Mouse (Mus musculus) testis, adult 2 months (tissue): ENCODE measurements around the gene Cd2. TPM values are rescaled to one million over a fixed set of nuclear protein-coding genes. Genes with fewer than 3 reads are reported as not detected.

Experiments
- H3K27ac ChIP-seq: fragments of 200-500 bp; 2 replicates; pipeline ENCODE4 v1.5.1; 2012; ENCODE audit warnings: low read depth, low read length; ENCODE audit not compliant: control insufficient read depth, insufficient read depth
- H3K27me3 ChIP-seq: fragments of 200-500 bp; 2 replicates; pipeline ENCODE4 v1.6.1; 2012; ENCODE audit warnings: mild to moderate bottlenecking, low read length, moderate library complexity; ENCODE audit not compliant: control insufficient read depth, insufficient read depth
- H3K36me3 ChIP-seq: fragments of 200-500 bp; 2 replicates; pipeline ENCODE4 v1.6.1; 2012; ENCODE audit warnings: mild to moderate bottlenecking, low read length; ENCODE audit not compliant: control insufficient read depth, insufficient read depth
- H3K4me1 ChIP-seq: fragments of 200-500 bp; 2 replicates; pipeline ENCODE4 v1.6.1; 2012; ENCODE audit warnings: low read length; ENCODE audit not compliant: control insufficient read depth, insufficient read depth
- H3K4me3 ChIP-seq: fragments of 200-500 bp; 2 replicates; pipeline ENCODE4 v1.5.1; 2012; ENCODE audit warnings: low read depth, mild to moderate bottlenecking, low read length, moderate library complexity, mixed read lengths; ENCODE audit not compliant: control insufficient read depth
- CTCF ChIP-seq: fragments of 200-500 bp; IDR thresholded peaks from 2 replicates; pipeline ENCODE4 v1.5.1; 2012; ENCODE audit warnings: low read depth, mild to moderate bottlenecking, inconsistent platforms, low read length, moderate library complexity; ENCODE audit not compliant: control insufficient read depth, insufficient read depth, insufficient replicate concordance
- POLR2A ChIP-seq: fragments of 200-500 bp; IDR thresholded peaks from 2 replicates; pipeline ENCODE4 v1.6.1; 2012; ENCODE audit warnings: low read depth, mild to moderate bottlenecking, inconsistent platforms, low read length, moderate library complexity; ENCODE audit not compliant: control insufficient read depth
- polyA plus RNA-seq: library from polyadenylated mRNA; depleted of rRNA; stranded (reverse); fragments of >200 nt; gene quantifications from 2 replicates; pipeline ENCODE4 v1.2.3, GENCODE M21; 2012; rRNA removed

Cd2 gene
- 0.79 and 0.96 TPM in 2 replicates for polyA plus RNA-seq

- TF ChIP-seq CTCF = no peak
- Histone ChIP-seq H3K27ac (no peak within 1 kb of the TSS), H3K36me3 (no peaks in the 10 kb centered on the region), H3K27me3 (no peaks in the 10 kb centered on the region), H3K4me3 (no peak within 1 kb of the TSS), H3K4me1 (no peaks in the 10 kb centered on the region)
Measured at GRCm38 (mm10) chr3:101287911-101288311, at the start of gene Cd2. Gene Cd2 (minus strand): TSS chr3:101287939.

DNA sequence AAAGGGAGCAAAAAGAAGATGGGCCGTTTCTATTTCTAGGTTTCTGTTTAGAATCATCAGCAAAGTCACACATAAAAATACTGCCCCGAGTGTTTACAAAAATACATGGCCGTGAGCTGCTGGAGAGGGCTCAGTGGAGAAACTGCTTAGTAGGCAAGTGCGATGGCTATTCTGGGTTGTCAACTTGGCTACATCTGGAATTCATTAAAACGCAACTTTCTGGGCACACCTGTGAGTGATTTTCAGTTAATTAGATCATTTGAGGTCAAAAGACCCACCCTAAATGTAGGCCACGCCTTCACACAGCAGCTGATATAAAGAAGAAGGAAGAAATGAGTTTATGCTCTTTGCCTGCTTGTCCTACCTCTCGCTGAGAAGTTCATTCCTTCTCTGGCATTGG, 40.9 kb upstream of the Cd2 start:
- H3K36me3 ChIP-seq = no peaks in the 10 kb centered on the region
- no peak for TF ChIP-seq CTCF
- no peak for TF ChIP-seq POLR2A
- H3K27ac ChIP-seq = no peak overlapping the region
- no peaks in the 10 kb centered on the region for H3K4me1 ChIP-seq
- H3K4me3 ChIP-seq = no peak overlapping the region
- H3K27me3 ChIP-seq = no peaks in the 10 kb centered on the region

DNA sequence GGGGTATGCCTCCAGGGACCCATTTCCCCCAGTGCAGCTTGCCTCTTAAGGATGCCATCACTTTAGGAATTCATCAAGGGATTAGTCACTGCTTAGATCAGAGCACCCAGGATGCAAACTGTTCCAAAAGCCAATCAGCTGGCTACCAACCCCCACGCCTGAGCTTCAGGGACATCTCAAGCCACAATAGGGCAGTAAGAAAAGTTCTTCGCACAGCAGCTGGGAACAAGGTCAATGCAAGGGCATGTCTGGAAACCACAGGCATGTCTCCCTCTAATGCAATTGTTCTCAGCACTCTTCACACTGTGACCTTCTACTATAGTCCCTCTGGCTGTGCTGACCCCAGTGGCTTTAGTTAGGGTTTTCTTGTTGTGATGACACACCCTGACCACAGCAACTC, 39.5 kb upstream of the Cd2 start:
- no peak overlapping the region for H3K4me3 ChIP-seq
- H3K36me3 ChIP-seq = no peaks in the 10 kb centered on the region
- H3K4me1 ChIP-seq = no peaks in the 10 kb centered on the region
- TF ChIP-seq POLR2A = no peak
- no peak for TF ChIP-seq CTCF
- no peaks in the 10 kb centered on the region for H3K27me3 ChIP-seq
- H3K27ac ChIP-seq = no peak overlapping the region

DNA sequence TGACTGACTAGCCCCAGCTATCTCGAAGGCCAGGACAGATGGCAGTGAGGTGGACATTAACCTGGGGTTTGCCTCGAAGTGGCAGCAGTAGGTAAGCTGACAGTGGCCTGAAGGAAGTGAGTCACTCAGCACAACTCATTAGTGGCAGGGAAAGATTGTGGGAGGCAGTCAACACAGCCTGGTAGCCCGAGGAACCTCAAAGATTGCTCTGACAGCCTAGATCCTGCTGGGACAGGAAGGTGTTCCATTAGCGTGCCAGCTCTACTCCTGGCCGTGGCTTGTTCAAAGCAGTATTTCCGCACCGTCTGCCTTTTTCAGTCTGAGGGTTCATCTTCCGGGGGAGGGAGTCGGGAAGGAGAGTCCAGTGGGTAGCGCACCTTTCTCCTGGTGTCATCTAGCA, 34.7 kb upstream of the Cd2 start:
- H3K4me1 ChIP-seq = no peaks in the 10 kb centered on the region
- H3K36me3 ChIP-seq = no peaks in the 10 kb centered on the region
- no peaks in the 10 kb centered on the region for H3K27me3 ChIP-seq
- no peak overlapping the region for H3K27ac ChIP-seq
- no peak overlapping the region for H3K4me3 ChIP-seq
- TF ChIP-seq POLR2A (no peak), CTCF (no peak)

DNA sequence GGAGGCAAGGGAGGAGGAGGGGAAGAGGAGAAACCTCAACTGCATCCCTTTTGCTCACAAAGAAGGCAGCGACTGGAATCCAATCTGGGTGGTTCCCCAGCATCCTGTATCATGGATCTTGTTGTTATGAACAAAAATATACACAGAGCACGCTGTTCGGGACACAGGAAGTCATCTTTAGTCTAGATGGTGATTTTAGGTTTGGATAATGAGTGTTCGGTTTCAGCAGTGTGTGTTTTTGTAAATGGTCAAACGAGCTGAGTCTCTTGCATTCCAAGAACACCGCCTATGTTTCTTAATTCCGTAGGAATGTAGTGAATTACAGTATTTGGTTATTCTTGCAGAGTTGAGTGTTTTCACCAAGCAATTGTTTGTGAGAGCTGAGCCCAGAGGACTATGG, 33.1 kb upstream of the Cd2 start:
- Histone ChIP-seq H3K36me3 (no peaks in the 10 kb centered on the region), H3K4me1 (no peaks in the 10 kb centered on the region), H3K27ac (no peak overlapping the region), H3K4me3 (no peak overlapping the region), H3K27me3 (no peaks in the 10 kb centered on the region)
- TF ChIP-seq POLR2A (no peak), CTCF (no peak)

DNA sequence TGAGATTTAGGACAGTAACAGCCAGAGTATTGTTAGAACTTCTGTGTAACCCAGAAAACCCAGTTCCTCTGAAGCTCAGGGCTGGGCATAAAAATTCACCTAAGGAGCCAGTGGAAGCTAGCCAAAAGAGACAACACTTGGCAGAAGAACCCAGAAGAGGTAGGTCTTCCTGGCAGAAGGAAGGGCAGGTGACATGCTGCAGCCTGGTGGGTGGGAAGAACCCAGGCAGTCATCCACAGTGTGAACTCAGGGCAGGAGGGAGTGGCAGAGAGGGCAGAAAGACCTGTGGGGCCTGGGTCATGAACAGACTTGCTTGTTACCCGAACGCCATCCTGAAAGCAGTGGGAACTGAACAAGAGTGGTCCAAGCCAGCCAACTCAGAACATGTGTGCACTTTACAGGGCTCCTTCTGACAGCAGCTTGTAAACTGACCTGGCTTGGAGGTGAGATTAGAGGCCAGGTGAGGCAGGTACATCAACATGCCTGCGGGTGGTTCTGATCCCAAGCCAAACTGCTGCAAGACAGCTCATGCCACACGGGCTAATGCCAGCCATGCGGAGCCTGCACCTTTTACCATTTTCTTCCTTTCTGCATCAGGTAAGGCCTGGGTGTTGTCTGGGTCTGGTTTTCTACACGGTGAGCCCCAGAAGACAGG, 30.9 kb upstream of the Cd2 start:
- TF ChIP-seq CTCF (no peak), POLR2A (no peak)
- Histone ChIP-seq H3K36me3 (no peaks in the 10 kb centered on the region), H3K27me3 (no peaks in the 10 kb centered on the region), H3K4me3 (no peak overlapping the region), H3K4me1 (no peaks in the 10 kb centered on the region), H3K27ac (no peak overlapping the region)

GRCm38 (mm10) chr3:101318115-101318514, 30.4 kb upstream of the Cd2 start:
- no peaks in the 10 kb centered on the region for H3K36me3 ChIP-seq
- H3K27me3 ChIP-seq = no peaks in the 10 kb centered on the region
- H3K27ac ChIP-seq = no peak overlapping the region
- H3K4me1 ChIP-seq = no peaks in the 10 kb centered on the region
- H3K4me3 ChIP-seq = no peak overlapping the region
- no peak for TF ChIP-seq POLR2A
- TF ChIP-seq CTCF = peak; percentile 82; the same call in 1 of the 2 replicates

DNA sequence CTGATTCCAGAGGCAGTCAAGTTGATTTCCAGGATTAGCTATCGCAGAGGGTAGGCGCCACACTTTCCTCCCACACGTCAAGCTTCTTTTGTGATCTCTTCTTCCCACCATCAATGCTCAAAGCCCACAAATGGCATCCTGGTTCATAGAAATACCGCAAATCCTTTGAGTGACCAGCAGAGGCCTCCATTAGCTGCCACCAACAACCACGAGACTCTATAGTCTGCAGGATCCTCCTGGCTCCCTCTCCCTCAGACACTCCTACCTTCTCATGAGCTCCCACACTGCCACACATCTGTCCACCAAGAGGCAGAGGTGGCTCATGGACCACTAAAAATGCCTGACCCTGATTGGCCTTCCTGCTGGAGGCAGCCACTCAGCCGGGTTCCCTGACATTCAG, 27.2 kb upstream of the Cd2 start:
- H3K4me1 ChIP-seq = no peaks in the 10 kb centered on the region
- no peak overlapping the region for H3K27ac ChIP-seq
- TF ChIP-seq CTCF (no peak), POLR2A (no peak)
- no peaks in the 10 kb centered on the region for H3K27me3 ChIP-seq
- H3K4me3 ChIP-seq = no peak overlapping the region
- H3K36me3 ChIP-seq = no peaks in the 10 kb centered on the region
